Mouse (Mus musculus) liver, postnatal 0 days (tissue): ENCODE measurements around the gene Trcg1.

Experiments
- CTCF ChIP-seq: sonication (generic); IDR thresholded peaks from 2 replicates; pipeline ENCODE4 v1.5.1; 2016; ENCODE audit warnings: antibody characterized with exemption, low read depth
- EP300 ChIP-seq: IDR thresholded peaks from 2 replicates; pipeline ENCODE4 v1.6.1; 2016; ENCODE audit warnings: antibody characterized with exemption, low read depth, mild to moderate bottlenecking

DNA sequence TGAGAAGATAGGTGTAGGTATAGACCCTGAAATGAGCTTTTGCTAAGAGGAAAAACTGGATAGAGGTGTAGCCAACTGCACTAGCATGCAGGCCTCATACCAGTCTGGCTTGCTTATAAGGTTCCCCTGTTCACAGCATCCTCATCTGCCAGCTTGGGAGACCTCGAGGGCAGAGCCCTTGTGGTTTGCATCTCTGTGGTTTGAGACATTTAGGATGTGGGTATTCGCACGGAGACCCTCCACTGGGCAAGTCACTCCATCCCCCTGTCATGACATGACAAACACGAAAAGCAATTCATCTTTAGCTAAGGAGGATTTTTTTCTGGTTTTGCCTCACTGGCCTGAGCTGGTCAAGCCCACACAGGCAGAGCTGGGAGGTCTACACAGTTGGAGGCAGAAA lies 8.2 kb upstream of the Trcg1 start:
- TF ChIP-seq CTCF (no peak), EP300 (no peak)
